Mouse (Mus musculus): ENCODE data around the gene Efna4. TPM values are rescaled to one million over a fixed set of nuclear protein-coding genes. Genes with fewer than 3 reads are reported as not detected.

Efna4 gene
- polyA plus RNA-seq, 1 experiment from 2014 or later, result 47.1 TPM

DNA sequence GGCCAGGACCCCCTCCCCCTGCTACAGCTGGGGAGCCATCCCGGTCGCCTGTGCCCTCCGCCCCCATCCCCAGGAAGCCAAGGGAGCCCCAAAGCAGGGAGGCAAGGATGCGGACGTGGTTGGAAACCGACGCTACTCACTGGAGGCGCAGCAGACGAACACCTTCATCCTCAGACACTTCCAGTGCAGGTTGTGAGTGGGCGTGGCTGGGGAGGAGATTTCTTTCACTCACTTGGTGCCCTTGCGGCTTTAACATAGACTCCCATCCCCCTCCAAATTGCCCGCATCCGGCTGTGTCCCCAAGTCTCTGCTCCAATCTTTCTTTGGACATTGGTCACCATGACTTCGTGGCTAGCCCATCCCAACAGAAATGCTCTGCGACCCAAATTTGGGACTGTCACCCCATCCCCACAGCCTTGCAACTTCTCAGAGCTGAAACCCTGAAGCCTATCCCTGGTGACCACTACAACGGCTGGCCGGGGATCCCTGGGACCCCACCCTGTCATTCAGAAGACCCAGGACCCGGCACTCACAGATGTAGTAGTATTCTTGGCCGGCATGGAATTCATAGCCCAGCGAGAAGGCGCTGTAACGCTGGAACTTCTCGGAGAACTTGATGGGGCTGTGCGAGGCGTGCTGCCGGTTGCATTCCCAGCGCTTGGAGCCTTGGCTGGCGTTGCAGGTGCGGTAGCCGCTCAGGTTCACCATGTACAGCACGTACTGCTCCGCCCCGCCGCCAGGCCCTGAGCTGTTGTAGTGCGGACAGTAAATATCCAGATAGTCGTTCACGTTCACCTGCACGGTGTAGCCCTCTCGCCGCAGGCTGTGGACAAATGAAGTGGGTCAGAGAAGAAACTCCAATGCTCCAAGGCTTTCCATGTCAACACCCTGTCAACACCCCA lies 21.6 kb downstream of the Efna4 start:
- Histone ChIP-seq H3K27me3 (peaks cover 49% of the 10 kb centered on the region), H3K4me1 (peaks cover 56% of the 10 kb centered on the region), H3K9ac (peak overlapping the region; percentile 42; the same call in 1 of the 2 replicates), H3K4me2 (replicated peaks) (peak overlapping the region; percentile 71), H3K9me3 (no peaks in the 10 kb centered on the region), H3K36me3 (no peaks in the 10 kb centered on the region), H3K27ac (no peak overlapping the region), H3K4me3 (peak overlapping the region; percentile 28)
- 7% methylated on average over 40 of the region's 40 CpGs for WGBS
- ATAC-seq (ENCODE audit: insufficient number of reproducible peaks, insufficient read depth, low FRiP score, low TSS enrichment), result no peak

DNA sequence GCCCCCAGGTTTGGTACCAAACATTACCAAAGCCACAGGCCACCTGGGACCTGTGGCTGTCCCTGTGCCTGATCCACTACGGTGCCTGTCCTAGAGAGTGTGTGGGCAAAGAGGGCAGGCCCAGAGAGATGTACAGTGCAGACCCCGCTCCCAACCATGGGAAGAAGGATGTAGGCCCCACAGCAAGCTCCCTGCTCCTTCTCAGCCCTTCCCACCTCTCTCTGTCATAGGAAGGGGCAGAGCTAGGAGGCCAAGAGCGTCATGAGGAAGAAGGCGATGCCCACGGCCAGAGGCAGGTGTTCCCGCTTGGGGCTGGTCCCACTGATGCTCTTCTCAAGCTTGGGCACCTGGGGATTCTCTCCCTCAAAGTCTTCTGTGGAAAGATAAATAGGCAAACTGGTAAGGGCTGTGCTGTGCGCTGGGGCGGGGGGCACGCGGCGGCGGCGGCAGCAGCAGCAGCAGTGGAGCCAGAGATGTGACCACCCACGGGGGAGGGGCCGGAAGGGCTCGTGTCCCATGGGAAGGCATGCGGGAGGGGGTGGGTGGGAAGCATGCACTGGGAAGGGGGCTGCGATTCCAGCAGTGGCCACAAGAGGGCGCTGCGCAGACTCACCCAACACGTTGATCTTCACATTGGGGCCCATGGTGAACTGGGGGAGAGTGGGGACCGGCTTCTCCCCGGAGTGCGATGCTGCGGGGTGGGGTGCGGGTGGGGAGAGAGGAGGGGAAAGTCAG lies 22.5 kb downstream of the Efna4 start:
- peak; percentile 18; the same call in 1 of the 2 replicates for ATAC-seq (ENCODE audit: insufficient number of reproducible peaks, insufficient read depth, low FRiP score, low TSS enrichment)
- Histone ChIP-seq H3K9ac (peak overlapping the region; percentile 42), H3K27ac (no peak overlapping the region), H3K4me1 (peaks cover 48% of the 10 kb centered on the region), H3K9me3 (no peaks in the 10 kb centered on the region), H3K4me2 (replicated peaks) (peak overlapping the region; percentile 71), H3K36me3 (no peaks in the 10 kb centered on the region), H3K27me3 (peaks cover 41% of the 10 kb centered on the region), H3K4me3 (peak overlapping the region; percentile 28)
- 6% methylated on average over 24 of the region's 26 CpGs for WGBS

DNA sequence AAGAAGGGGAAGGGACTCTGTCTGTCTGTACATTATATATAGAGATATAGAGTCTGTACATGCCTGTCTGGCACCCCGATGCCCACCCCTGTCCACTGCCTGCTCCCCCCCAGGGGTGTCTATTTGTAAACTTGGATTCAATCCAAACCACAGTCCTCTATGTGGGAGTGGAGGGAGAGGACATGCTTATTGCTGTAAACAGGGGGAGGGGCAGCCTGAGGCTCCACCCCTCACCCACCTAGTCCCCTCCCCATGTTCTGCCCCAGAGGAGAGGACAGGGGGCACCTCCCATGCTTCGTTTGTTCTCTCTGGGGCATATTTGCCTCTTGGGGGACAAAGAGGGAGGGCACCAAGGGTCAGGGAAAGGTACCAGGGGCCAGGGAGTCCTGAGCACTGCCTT lies 23.0 kb downstream of the Efna4 start:
- no peaks in the 10 kb centered on the region for H3K9me3 ChIP-seq
- H3K27ac ChIP-seq, result no peak overlapping the region
- 0 out of 2 replicates have a peak overlapping the region, but pooled peaks have one; percentile 28 for H3K4me3 ChIP-seq
- peak overlapping the region; percentile 71 for H3K4me2 ChIP-seq (replicated peaks)
- ATAC-seq (ENCODE audit: insufficient number of reproducible peaks, insufficient read depth, low FRiP score, low TSS enrichment), result no peak
- peak overlapping the region; percentile 42 for H3K9ac ChIP-seq
- 41% methylated on average over 2 of the region's 2 CpGs for WGBS
- peaks cover 42% of the 10 kb centered on the region for H3K4me1 ChIP-seq
- peaks cover 36% of the 10 kb centered on the region for H3K27me3 ChIP-seq
- H3K36me3 ChIP-seq, result no peaks in the 10 kb centered on the region

DNA sequence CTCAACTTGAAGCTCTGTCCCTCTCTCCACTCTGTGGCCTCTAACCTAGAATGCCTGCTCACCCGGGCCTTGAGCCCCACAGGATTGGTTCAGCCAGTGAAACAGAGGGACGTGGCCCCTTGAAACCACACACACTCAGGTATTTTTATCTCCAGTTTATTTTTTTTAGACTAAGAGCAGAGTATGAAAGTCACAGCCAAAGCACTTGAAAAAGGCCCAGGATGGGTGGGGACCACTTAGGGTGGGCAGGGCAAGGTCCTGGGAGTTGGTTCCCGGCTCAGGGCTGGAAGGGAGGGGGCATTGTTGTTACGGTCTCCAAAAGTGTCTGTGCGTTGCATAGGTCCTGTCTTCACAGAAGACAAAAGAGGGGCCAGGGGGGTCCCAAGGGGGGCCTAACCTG lies 23.5 kb downstream of the Efna4 start:
- Histone ChIP-seq H3K9ac (no peak overlapping the region), H3K9me3 (no peaks in the 10 kb centered on the region), H3K4me2 (replicated peaks) (no peak overlapping the region), H3K4me3 (no peak overlapping the region), H3K36me3 (no peaks in the 10 kb centered on the region), H3K27ac (no peak overlapping the region), H3K27me3 (peaks cover 31% of the 10 kb centered on the region), H3K4me1 (peaks cover 37% of the 10 kb centered on the region)
- WGBS, result 68% methylated on average over 5 of the region's 5 CpGs
- ATAC-seq (ENCODE audit: insufficient number of reproducible peaks, insufficient read depth, low FRiP score, low TSS enrichment), result no peak

DNA sequence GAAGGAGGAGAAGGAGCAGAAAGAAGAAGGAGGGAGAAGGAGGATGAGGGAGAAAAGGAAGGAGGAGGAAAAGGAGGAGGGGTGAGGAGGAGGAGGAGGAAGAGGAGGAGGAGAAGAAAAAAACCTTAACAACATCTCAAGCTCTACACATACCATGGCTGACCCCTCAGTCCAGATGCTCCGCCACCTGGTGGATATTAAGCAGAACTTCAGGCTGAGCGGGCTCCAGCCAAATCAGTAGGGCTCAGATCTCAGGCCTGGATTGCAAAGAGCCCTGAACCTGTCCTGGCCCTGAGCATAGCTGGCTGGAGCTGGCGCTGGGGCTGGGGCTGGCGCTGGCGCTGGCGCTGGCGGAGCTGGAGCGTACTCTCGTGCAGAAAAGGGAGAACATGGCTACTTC lies 29.7 kb downstream of the Efna4 start:
- Histone ChIP-seq H3K9ac (no peak overlapping the region), H3K4me2 (replicated peaks) (no peak overlapping the region), H3K4me1 (0 out of 2 replicates have a peak, but pooled peaks cover 14% of the 10 kb centered on the region), H3K4me3 (no peak overlapping the region), H3K27me3 (no peaks in the 10 kb centered on the region), H3K9me3 (no peaks in the 10 kb centered on the region), H3K36me3 (no peaks in the 10 kb centered on the region), H3K27ac (no peak overlapping the region)
- ATAC-seq (ENCODE audit: insufficient number of reproducible peaks, insufficient read depth, low FRiP score, low TSS enrichment), result peak; percentile 75; the same call in 1 of the 2 replicates
- WGBS, result 2% methylated on average over 9 of the region's 9 CpGs

DNA sequence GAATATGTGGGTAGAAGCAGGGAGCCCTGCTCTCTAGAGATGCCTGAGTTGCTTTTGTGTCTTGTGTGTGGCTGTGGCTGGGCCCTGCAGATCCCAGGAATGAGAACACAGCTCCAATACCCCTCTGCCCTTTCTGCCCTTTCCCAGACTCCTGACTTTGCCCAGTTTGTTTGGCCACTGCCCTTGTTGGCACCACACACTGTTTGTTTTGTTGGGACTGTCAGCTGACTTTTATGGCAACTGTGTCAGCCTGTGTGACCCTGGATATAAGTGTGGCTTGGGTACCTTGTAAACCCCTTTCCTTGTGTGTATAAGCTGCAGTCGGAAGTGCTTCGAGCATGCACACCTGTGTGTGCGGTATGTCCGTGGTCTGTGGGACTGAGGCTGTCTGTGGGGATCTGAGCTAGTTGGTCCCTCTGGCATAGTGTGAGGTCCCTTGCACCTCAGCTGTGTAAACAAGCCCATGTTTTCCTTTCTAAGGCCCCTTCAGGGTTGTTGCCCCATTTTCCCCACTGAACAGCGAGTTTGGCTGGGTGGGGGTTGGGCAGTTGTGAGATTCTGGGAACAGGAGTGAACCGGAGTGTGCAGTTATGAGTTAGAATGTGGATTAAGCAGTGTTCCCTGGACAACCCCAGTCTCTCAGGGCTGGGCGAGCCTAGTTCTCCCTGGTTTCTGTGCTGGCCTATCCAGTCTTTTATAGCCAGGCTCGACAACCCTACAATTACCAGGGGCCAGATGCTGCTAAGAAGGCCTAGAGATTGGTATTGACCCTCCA lies 32.1 kb downstream of the Efna4 start:
- WGBS, result 51% methylated on average over 8 of the region's 8 CpGs
- Histone ChIP-seq H3K9ac (no peak overlapping the region), H3K4me2 (replicated peaks) (no peak overlapping the region), H3K27me3 (no peaks in the 10 kb centered on the region), H3K36me3 (no peaks in the 10 kb centered on the region), H3K4me3 (no peak overlapping the region), H3K27ac (peak overlapping the region; percentile 25; the same call in 1 of the 2 replicates), H3K9me3 (no peaks in the 10 kb centered on the region), H3K4me1 (0 out of 2 replicates have a peak, but pooled peaks cover 14% of the 10 kb centered on the region)
- ATAC-seq (ENCODE audit: insufficient number of reproducible peaks, insufficient read depth, low FRiP score, low TSS enrichment), result no peak

DNA sequence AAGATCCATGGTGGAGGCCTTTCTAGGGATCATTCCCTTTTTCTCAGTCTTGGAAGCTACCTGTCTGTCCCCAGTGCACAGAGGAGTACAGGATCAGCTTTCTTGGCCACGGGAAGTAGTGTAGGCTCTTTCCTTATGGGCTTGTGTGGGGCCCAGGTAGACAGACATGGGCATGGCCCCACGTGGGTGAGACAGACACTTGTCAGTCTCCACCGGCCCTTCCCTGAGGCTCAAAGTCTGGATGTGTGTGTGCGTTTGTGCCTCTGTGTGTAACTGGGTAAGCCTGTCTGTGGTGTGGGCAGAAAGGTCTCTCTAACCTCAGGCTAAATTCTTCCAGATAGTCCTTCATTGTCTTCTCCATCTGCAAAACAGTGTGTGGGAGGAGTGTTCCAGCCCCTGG lies 32.7 kb downstream of the Efna4 start:
- Histone ChIP-seq H3K27me3 (no peaks in the 10 kb centered on the region), H3K27ac (peak overlapping the region; percentile 25; the same call in 1 of the 2 replicates), H3K4me1 (0 out of 2 replicates have a peak, but pooled peaks cover 14% of the 10 kb centered on the region), H3K4me3 (no peak overlapping the region), H3K9me3 (no peaks in the 10 kb centered on the region), H3K9ac (no peak overlapping the region), H3K36me3 (no peaks in the 10 kb centered on the region), H3K4me2 (replicated peaks) (no peak overlapping the region)
- no peak for ATAC-seq (ENCODE audit: insufficient number of reproducible peaks, insufficient read depth, low FRiP score, low TSS enrichment)
- 37% methylated on average over 4 of the region's 4 CpGs for WGBS

DNA sequence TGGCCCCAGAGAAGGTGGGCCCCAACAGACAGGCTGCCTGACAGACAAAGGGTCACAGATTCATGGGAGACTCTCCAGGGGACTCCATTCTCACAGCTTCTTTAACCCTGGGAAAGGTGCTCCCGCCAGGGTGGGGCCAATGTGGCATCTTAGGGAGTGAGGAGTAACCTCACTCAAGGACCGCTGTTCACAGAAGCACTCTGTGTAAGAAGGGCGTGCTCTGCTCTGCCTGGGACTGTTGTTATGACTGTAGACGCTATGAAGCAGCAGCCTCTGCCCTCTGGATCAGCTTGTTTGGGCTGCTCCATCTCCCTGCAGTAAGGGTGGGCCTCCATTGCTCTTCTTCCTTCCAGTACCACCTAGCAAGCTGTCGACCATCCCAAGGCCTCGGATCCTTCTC lies 33.4 kb downstream of the Efna4 start:
- H3K4me2 ChIP-seq (replicated peaks), result no peak overlapping the region
- no peaks in the 10 kb centered on the region for H3K9me3 ChIP-seq
- whole genome bisulfite sequencing, result 69% methylated on average over 6 of the region's 6 CpGs
- no peaks in the 10 kb centered on the region for H3K36me3 ChIP-seq
- H3K4me1 ChIP-seq, result 0 out of 2 replicates have a peak, but pooled peaks cover 14% of the 10 kb centered on the region
- no peaks in the 10 kb centered on the region for H3K27me3 ChIP-seq
- H3K27ac ChIP-seq, result no peak overlapping the region
- no peak overlapping the region for H3K4me3 ChIP-seq
- no peak for ATAC-seq (ENCODE audit: insufficient number of reproducible peaks, insufficient read depth, low FRiP score, low TSS enrichment)
- no peak overlapping the region for H3K9ac ChIP-seq

DNA sequence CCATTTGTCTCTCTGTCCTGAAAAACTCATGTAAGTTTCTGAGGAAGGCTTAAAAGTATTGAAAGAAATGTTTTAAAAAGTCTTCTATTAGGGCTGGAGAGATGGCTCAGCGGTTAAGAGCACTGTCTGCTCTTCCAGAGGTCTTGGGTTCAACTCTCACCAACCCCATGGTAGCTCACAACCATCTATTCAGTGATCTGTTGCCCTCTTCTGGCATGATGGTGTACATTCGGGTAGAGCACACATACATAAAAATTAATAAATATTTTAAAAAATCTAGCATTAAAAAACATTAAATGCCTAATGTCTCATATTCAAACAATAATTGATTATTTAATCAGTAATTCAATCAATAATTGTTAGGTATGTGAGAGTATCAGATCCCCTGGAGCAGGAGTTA lies 37.3 kb downstream of the Efna4 start:
- H3K36me3 ChIP-seq, result no peaks in the 10 kb centered on the region
- no peak overlapping the region for H3K4me3 ChIP-seq
- 0 out of 2 replicates have a peak, but pooled peaks cover 3% of the 10 kb centered on the region for H3K4me1 ChIP-seq
- no peak overlapping the region for H3K27ac ChIP-seq
- 63% methylated on average over 2 of the region's 2 CpGs for WGBS
- no peak overlapping the region for H3K9ac ChIP-seq
- H3K27me3 ChIP-seq, result no peaks in the 10 kb centered on the region
- no peak for ATAC-seq (ENCODE audit: insufficient number of reproducible peaks, insufficient read depth, low FRiP score, low TSS enrichment)
- H3K4me2 ChIP-seq (replicated peaks), result no peak overlapping the region
- H3K9me3 ChIP-seq, result no peaks in the 10 kb centered on the region

DNA sequence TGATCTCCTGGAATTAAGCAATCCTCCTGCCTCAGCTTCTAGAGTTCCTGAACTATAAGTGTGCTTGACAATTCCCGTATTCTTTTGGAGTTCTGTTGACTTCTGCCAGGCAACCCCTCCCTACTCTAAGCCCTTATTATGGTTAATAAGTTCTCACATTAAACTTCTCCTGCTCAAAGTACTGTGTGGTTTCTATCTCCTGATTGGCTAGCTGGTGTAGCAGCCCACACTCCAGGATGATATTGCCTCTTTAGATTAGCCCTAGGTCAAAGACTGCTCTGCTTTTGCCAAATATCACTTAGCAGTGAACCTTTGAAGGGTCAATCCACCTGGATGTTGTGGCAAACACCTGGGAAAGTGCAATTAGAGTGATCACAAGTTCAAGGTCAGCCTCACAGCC lies 37.8 kb downstream of the Efna4 start:
- H3K36me3 ChIP-seq, result no peaks in the 10 kb centered on the region
- no peak overlapping the region for H3K27ac ChIP-seq
- H3K9me3 ChIP-seq, result no peaks in the 10 kb centered on the region
- H3K27me3 ChIP-seq, result no peaks in the 10 kb centered on the region
- no peak for ATAC-seq (ENCODE audit: insufficient number of reproducible peaks, insufficient read depth, low FRiP score, low TSS enrichment)
- no peak overlapping the region for H3K4me3 ChIP-seq
- 55% methylated on average over 1 of the region's 1 CpGs for WGBS
- H3K4me2 ChIP-seq (replicated peaks), result peak overlapping the region; percentile 48
- no peaks in the 10 kb centered on the region for H3K4me1 ChIP-seq
- no peak overlapping the region; the same call in 1 of the 2 replicates for H3K9ac ChIP-seq

DNA sequence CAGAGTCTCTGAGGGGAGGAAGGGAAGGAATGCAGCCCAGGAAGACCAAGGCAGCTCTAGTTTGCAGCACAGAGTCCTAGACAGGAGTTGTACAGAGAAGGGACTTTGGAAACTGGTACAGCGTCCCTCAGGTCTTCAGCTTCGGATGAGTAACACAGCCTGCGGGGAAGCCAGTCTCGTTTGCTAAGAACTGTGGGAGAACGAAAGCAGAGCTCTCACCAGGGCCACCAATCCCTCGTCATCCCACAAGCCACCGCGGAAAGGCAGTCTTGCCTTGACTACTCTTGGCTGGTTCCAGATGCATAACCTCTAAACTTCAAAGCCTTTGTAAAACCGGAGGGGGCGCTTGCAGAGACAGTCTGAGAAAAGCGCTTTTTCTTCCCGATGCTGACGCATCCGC lies 38.3 kb downstream of the Efna4 start:
- Histone ChIP-seq H3K9ac (no peak overlapping the region; the same call in 1 of the 2 replicates), H3K27ac (no peak overlapping the region)
- ATAC-seq (ENCODE audit: insufficient number of reproducible peaks, insufficient read depth, low FRiP score, low TSS enrichment), result no peak

More for the DNA sequence above, 38.3 kb downstream of the Efna4 start:
- no peaks in the 10 kb centered on the region for H3K36me3 ChIP-seq
- H3K4me1 ChIP-seq, result no peaks in the 10 kb centered on the region
- peak overlapping the region; percentile 48 for H3K4me2 ChIP-seq (replicated peaks)
- no peaks in the 10 kb centered on the region for H3K9me3 ChIP-seq
- H3K4me3 ChIP-seq, result peak overlapping the region; percentile 14
- H3K27me3 ChIP-seq, result no peaks in the 10 kb centered on the region
- 3% methylated on average over 14 of the region's 14 CpGs for WGBS
